Mouse (Mus musculus): ENCODE data around the gene Evi2.

DNA sequence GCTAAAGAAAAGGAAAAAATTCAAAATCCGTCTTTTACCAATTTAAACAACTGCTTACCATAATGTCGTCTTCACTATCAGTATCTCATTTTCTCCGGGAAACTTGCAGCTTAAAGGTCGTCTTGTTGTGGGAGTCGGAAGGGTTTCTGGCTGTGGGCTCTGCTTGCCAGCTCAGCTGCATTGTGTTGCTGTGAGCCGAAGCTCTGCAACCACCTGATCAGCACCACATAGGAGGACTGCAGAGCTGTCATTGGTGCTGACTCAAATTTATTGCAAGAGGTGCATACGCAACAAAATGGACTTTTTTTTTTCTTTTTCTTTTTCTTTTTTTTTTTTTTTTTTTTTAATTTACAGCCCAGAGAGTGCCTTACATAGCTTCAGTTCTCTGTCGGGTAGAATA lies 26.5 kb downstream of the Evi2 start, which contains the start of gene Omg:
- TF ChIP-seq GATA1 (IDR thresholded peaks at IDR 0.05; ENCODE audit: low read length) (no peak), TAL1 (IDR thresholded peaks at IDR 0.05; ENCODE audit: low read length) (no peak)

Data from erythroblast, embryonic 14.5 days (primary cell).